In the genomic region with DNA sequence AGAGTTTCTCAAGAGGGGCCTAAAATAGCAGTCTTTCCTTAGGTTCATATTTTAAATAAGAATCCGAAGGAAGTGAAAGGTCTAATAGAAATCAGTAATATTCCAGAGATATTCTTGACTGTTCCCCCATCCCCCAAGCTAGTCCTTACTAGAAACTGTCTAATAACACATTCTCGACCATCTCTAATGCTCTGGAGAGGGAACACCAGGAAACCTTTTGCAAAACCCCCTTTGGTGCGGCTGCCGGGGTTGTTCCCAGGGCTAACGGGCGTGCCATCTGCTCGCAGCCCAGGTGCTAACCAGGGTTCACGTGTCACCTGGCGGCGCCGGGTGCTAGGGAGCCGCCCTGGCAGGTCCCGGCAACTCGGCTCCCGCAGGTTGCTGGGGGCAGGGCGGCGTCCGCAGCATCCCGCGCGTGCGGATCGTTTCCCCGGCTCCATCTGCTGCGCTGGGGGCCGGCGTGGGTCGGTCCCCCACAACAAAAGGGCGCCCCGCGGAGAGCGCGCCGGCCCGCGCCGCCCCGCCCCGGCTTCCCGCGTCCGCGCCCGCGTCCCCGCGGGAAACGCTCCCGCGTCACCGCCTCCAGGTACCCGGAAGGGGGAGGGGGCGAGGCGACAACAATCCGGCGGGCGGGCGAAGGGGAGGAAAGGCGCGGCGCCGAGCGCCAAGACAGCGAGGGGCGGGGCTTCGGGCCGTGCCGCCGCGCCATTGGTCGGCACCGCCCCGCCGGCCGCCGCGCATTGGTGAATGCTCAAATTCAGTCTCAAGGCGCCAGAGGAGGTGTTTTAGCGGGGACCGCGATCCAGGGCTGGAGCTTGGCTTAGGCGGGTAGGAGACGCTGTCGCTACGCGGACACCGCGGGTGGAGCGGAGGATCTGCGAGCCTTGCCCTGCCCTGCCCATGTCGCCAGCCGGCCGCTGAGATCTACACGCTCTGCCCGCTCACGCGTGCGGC, we compare ENCODE assay signal across 8 mouse cellular contexts. TPM values are rescaled to one million over a fixed set of nuclear protein-coding genes. Genes with fewer than 3 reads are reported as not detected.
A peak's percentile ranks its signal among the peaks of the same experiment; 100 is the strongest.
DNase-seq lines count a peak whose midpoint lies in the region; ATAC-seq and TF ChIP-seq lines count a peak whose summit lies in the region.

A gene (plus strand): TSS at position 754 of the 954 bp plus-strand sequence.

- ATAC-seq in embryonic facial prominence, embryonic 11.5 days (replicated peaks; ENCODE audit: insufficient number of reproducible peaks, low FRiP score, low TSS enrichment, low read depth): peak; percentile 98
- peak; percentile 97 for ATAC-seq in limb, embryonic 14.5 days (ENCODE audit: low FRiP score, low read depth)
- ATAC-seq in midbrain, postnatal 0 days (ENCODE audit: low FRiP score): peak; percentile 98

- peak; percentile 85 for DNase-seq in layer of hippocampus, adult 11-12 months (ENCODE audit: low spot score)
- no peak for DNase-seq in layer of hippocampus, adult 9-10 months (ENCODE audit: low spot score)
- peak; percentile 96 for DNase-seq in embryonic facial prominence, embryonic 11.5 days (ENCODE audit: low spot score)
- peak; percentile 90 to 94 for DNase-seq in heart, adult 18-20 months
- peak; percentile 94 for DNase-seq in kidney, adult 2 months
- peak; percentile 94 for DNase-seq in limb, embryonic 14.5 days (ENCODE audit: low spot score)
- peak; percentile 95 for DNase-seq in midbrain, postnatal 0 days (ENCODE audit: low spot score)
- DNase-seq in spleen, postnatal 14 days (ENCODE audit: low spot score in 2 of 2): peak; percentile 82 to 84

- no peak for TF ChIP-seq POLR2A in kidney, adult 2 months (IDR thresholded peaks at IDR 0.05; ENCODE audit: low read depth, low read length)
- TF ChIP-seq POLR2A in limb, embryonic 14.5 days (IDR thresholded peaks at IDR 0.05; ENCODE audit: borderline replicate concordance, extremely low read depth, insufficient read depth, insufficient read length): peak; percentile 62; the same call in 1 of the 2 replicates

- H3K9ac ChIP-seq in embryonic facial prominence, embryonic 11.5 days (replicated peaks; ENCODE audit: low read length): peak within 1 kb of the TSS; percentile 86
- peak within 1 kb of the TSS; percentile 73 for H3K9ac ChIP-seq in limb, embryonic 14.5 days (ENCODE audit: low read depth, low read length, severe bottlenecking)
- H3K9ac ChIP-seq in midbrain, postnatal 0 days (replicated peaks; ENCODE audit: low read length, poor library complexity, severe bottlenecking): peak within 1 kb of the TSS; percentile 80

- H3K27me3 ChIP-seq in embryonic facial prominence, embryonic 11.5 days (ENCODE audit: control insufficient read depth, insufficient read depth, low read length): no peaks in the 10 kb centered on the region
- H3K27me3 ChIP-seq in kidney, adult 2 months (replicated peaks; ENCODE audit: control insufficient read depth, insufficient read depth, low read length): no peaks in the 10 kb centered on the region; the same call in 1 of the 2 replicates
- H3K27me3 ChIP-seq in limb, embryonic 14.5 days (ENCODE audit: control insufficient read depth, insufficient read depth, low read length): no peaks in the 10 kb centered on the region
- H3K27me3 ChIP-seq in midbrain, postnatal 0 days (ENCODE audit: insufficient read depth, low read length): no peaks in the 10 kb centered on the region

- H3K4me2 ChIP-seq in embryonic facial prominence, embryonic 11.5 days (ENCODE audit: low read depth, low read length): peak within 1 kb of the TSS; percentile 91
- H3K4me2 ChIP-seq in limb, embryonic 14.5 days (replicated peaks; ENCODE audit: low read depth, low read length, severe bottlenecking): peak within 1 kb of the TSS; percentile 93
- H3K4me2 ChIP-seq in midbrain, postnatal 0 days (ENCODE audit: low read depth, low read length, poor library complexity, severe bottlenecking): peak within 1 kb of the TSS; percentile 85

- no peaks in the 10 kb centered on the region; the same call in none of the 2 replicates for H3K36me3 ChIP-seq in embryonic facial prominence, embryonic 11.5 days (replicated peaks; ENCODE audit: control insufficient read depth, insufficient read depth, low read depth, low read length)
- H3K36me3 ChIP-seq in kidney, adult 2 months (ENCODE audit: control insufficient read depth, insufficient read depth, low read length): no peaks in the 10 kb centered on the region
- H3K36me3 ChIP-seq in limb, embryonic 14.5 days (ENCODE audit: control insufficient read depth, insufficient read depth, low read length): peaks cover 11% of the 10 kb centered on the region
- H3K36me3 ChIP-seq in midbrain, postnatal 0 days (ENCODE audit: insufficient read depth, low read length): no peaks in the 10 kb centered on the region

- WGBS in embryonic facial prominence, embryonic 11.5 days: under 1% methylated on average over 92 of the region's 98 CpGs
- 1% methylated on average over 84 of the region's 98 CpGs for WGBS in kidney, adult 2 months
- 1% methylated on average over 75 of the region's 98 CpGs for WGBS in limb, embryonic 14.5 days
- WGBS in midbrain, postnatal 0 days: under 1% methylated on average over 92 of the region's 98 CpGs

- no peak for TF ChIP-seq CTCF in kidney, adult 2 months (conservative IDR thresholded peaks at IDR 0.05; ENCODE audit: insufficient read depth, insufficient read length, low read depth, low read length)
- no peak for TF ChIP-seq CTCF in midbrain, postnatal 0 days (IDR thresholded peaks at IDR 0.05)

- peak within 1 kb of the TSS; percentile 82 for H3K4me3 ChIP-seq in embryonic facial prominence, embryonic 11.5 days (ENCODE audit: low read depth, low read length)
- peak within 1 kb of the TSS; percentile 91 for H3K4me3 ChIP-seq in kidney, adult 2 months (ENCODE audit: insufficient read depth, low read depth, low read length)
- peak within 1 kb of the TSS; percentile 80 for H3K4me3 ChIP-seq in limb, embryonic 14.5 days (replicated peaks; ENCODE audit: low read length)
- peak within 1 kb of the TSS; percentile 67 for H3K4me3 ChIP-seq in midbrain, postnatal 0 days (ENCODE audit: low read depth, low read length)

- H3K9me3 ChIP-seq in embryonic facial prominence, embryonic 11.5 days (replicated peaks; ENCODE audit: control insufficient read depth, low read length): no peaks in the 10 kb centered on the region
- H3K9me3 ChIP-seq in limb, embryonic 14.5 days (ENCODE audit: control insufficient read depth, low read length): no peaks in the 10 kb centered on the region
- H3K9me3 ChIP-seq in midbrain, postnatal 0 days (ENCODE audit: low read length): no peaks in the 10 kb centered on the region

- peak within 1 kb of the TSS; percentile 76 for H3K27ac ChIP-seq in embryonic facial prominence, embryonic 11.5 days (replicated peaks; ENCODE audit: low read depth, low read length)
- H3K27ac ChIP-seq in kidney, adult 2 months (ENCODE audit: insufficient read depth, low read depth, low read length): no peak within 1 kb of the TSS
- peak within 1 kb of the TSS; percentile 68 for H3K27ac ChIP-seq in limb, embryonic 14.5 days (replicated peaks; ENCODE audit: low read depth, low read length)
- H3K27ac ChIP-seq in midbrain, postnatal 0 days (ENCODE audit: low read depth, low read length): peak within 1 kb of the TSS; percentile 69

- H3K4me1 ChIP-seq in embryonic facial prominence, embryonic 11.5 days (ENCODE audit: control insufficient read depth, insufficient read depth, low read length): no peaks in the 10 kb centered on the region
- H3K4me1 ChIP-seq in kidney, adult 2 months (ENCODE audit: control insufficient read depth, insufficient read depth, low read length): no peaks in the 10 kb centered on the region
- peaks cover 16% of the 10 kb centered on the region for H3K4me1 ChIP-seq in limb, embryonic 14.5 days (ENCODE audit: control insufficient read depth, insufficient read depth, low read length)
- H3K4me1 ChIP-seq in midbrain, postnatal 0 days (ENCODE audit: insufficient read depth, low read length): no peaks in the 10 kb centered on the region; the same call in 1 of the 2 replicates

RNA-seq across cellular contexts. Expression of the gene that starts here (rescaled TPM):
- polyA plus RNA-seq in embryonic facial prominence, embryonic 11.5 days (2014; fragmentation: Nextera tagmentation; extraction: Ambion mirVana): 33.1 and 34.0 TPM in 2 replicates
- total RNA-seq in heart, adult 18-20 months (2021): 1 to 10 TPM in 1 of 2 experiments, under 1 TPM in 1; 0.87 to 1.6 TPM
- 0.09 and 0.31 TPM in 2 replicates for polyA plus RNA-seq in kidney, adult 2 months (2012; rRNA removed)
- polyA plus RNA-seq in limb, embryonic 14.5 days (2012; rRNA removed): 8.4 and 8.5 TPM in 2 replicates
- polyA plus RNA-seq in limb, embryonic 14.5 days (2014; fragmentation: Nextera tagmentation; extraction: Ambion mirVana): 17.2 and 23.0 TPM in 2 replicates
- total RNA-seq in midbrain, postnatal 0 days (2014; rRNA removed): 1.4 and 4.2 TPM in 2 replicates
- 2.0 and 2.3 TPM in 2 replicates for polyA plus RNA-seq in midbrain, postnatal 0 days (2015; fragmentation: Nextera tagmentation; extraction: Ambion mirVana)

Comparison
In these comparisons a context has a peak if more than half of its experiments do, and no peak if none do; other contexts are left out.
1. Peak in DNase-seq and H3K4me3 ChIP-seq in kidney, adult 2 months; RNA of the gene not detected or under 1 TPM.